Mouse (Mus musculus): ENCODE measurements at regions not wholly inside any gene's neighbourhood (a gene's known extent, or its start where the extent isn't known, plus 50 kb on each side); places are given as distances from the start of the nearest gene placed in this dataset.

DNA sequence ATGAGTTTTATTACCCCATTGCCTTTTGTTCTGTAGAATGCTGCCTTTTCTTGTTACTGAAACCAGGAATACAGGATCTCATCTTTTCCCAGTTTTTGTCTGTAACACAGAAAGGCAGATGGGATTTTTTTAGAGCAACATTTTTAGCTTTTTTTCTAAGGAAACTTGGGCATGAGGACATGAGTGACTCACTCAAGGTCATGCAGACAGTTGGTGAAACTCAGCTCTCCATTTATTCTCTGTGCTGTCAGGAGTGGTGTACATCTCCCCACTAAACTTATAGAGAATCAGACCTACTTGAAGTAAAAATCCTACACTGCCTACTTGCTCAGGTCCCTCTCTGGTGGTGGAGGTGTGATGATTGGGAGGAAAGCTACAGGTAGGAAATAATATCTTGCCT lies 459.9 kb downstream of the Bcl11a start:
- no peak for DNase-seq (ENCODE audit: low spot score)
- Histone ChIP-seq H3K9ac (ENCODE audit: low read length) (no peak overlapping the region), H3K27me3 (replicated peaks; ENCODE audit: control insufficient read depth, insufficient read depth, low read length) (no peaks in the 10 kb centered on the region), H3K4me3 (ENCODE audit: low read depth, low read length) (no peak overlapping the region), H3K4me2 (ENCODE audit: low read length) (no peak overlapping the region), H3K36me3 (ENCODE audit: control insufficient read depth, insufficient read depth, low read length) (no peaks in the 10 kb centered on the region), H3K27ac (ENCODE audit: low read depth, low read length) (no peak overlapping the region), H3K4me1 (ENCODE audit: control insufficient read depth, insufficient read depth, low read length) (no peaks in the 10 kb centered on the region), H3K9me3 (replicated peaks; ENCODE audit: control insufficient read depth, low read length) (no peaks in the 10 kb centered on the region)
- no peak for ATAC-seq

DNA sequence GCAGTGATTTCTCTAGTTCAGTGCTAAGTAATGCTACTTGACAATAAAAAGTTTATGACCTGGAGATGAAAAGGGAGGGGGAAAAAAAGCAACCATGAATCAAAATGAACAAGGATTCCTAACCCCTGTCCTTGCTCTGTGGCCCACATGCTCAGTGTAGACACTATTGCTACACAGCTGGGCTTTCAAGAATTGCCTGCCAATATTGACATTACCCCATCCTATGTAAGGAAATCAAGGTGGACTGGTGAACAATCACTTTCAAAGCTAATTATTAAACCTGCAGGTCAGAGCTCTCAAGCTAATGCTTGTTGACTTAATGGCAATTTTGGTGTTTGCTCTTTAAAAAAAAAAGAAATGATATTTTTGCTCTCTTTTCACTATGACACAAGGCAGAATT lies 491.8 kb downstream of the Bcl11a start:
- ATAC-seq (no peak), DNase-seq (ENCODE audit: low spot score) (no peak)
- H3K4me2 ChIP-seq (ENCODE audit: low read length) = no peak overlapping the region
- no peaks in the 10 kb centered on the region for H3K9me3 ChIP-seq (replicated peaks; ENCODE audit: control insufficient read depth, low read length)
- H3K9ac ChIP-seq (ENCODE audit: low read length) = no peak overlapping the region
- H3K4me1 ChIP-seq (ENCODE audit: control insufficient read depth, insufficient read depth, low read length) = no peaks in the 10 kb centered on the region
- no peaks in the 10 kb centered on the region for H3K27me3 ChIP-seq (replicated peaks; ENCODE audit: control insufficient read depth, insufficient read depth, low read length)
- no peak overlapping the region for H3K4me3 ChIP-seq (ENCODE audit: low read depth, low read length)
- H3K27ac ChIP-seq (ENCODE audit: low read depth, low read length) = no peak overlapping the region
- no peaks in the 10 kb centered on the region for H3K36me3 ChIP-seq (ENCODE audit: control insufficient read depth, insufficient read depth, low read length)

DNA sequence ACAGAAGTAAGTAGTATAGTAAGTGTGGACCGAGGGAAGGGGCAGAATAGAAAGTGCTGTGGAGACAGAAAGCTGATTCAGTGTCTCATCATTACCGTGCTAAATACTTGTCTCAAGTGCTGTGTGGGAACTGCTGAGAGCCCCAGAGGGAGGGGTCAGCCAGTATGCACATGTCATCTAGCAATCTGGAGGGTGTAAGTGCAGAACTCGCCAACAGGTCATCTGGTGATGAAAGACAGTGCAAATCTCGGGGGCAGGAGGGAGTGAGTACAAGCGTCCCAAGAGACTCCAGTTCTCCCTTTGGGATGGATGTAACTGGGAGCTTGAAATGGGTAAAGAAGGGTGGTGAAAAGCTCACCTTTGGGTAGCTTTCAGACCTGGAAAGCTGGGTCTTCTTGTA lies 535.7 kb downstream of the Bcl11a start:
- H3K27me3 ChIP-seq (replicated peaks; ENCODE audit: control insufficient read depth, insufficient read depth, low read length) = no peaks in the 10 kb centered on the region
- no peak overlapping the region for H3K27ac ChIP-seq (ENCODE audit: low read depth, low read length)
- WGBS = 77% methylated on average over 5 of the region's 5 CpGs
- no peaks in the 10 kb centered on the region for H3K9me3 ChIP-seq (replicated peaks; ENCODE audit: control insufficient read depth, low read length)
- no peak overlapping the region for H3K4me3 ChIP-seq (ENCODE audit: low read depth, low read length)
- no peak overlapping the region for H3K4me2 ChIP-seq (ENCODE audit: low read length)
- H3K9ac ChIP-seq (ENCODE audit: low read length) = no peak overlapping the region
- H3K36me3 ChIP-seq (ENCODE audit: control insufficient read depth, insufficient read depth, low read length) = no peaks in the 10 kb centered on the region
- no peak for DNase-seq (ENCODE audit: low spot score)
- no peaks in the 10 kb centered on the region for H3K4me1 ChIP-seq (ENCODE audit: control insufficient read depth, insufficient read depth, low read length)
- ATAC-seq = no peak

DNA sequence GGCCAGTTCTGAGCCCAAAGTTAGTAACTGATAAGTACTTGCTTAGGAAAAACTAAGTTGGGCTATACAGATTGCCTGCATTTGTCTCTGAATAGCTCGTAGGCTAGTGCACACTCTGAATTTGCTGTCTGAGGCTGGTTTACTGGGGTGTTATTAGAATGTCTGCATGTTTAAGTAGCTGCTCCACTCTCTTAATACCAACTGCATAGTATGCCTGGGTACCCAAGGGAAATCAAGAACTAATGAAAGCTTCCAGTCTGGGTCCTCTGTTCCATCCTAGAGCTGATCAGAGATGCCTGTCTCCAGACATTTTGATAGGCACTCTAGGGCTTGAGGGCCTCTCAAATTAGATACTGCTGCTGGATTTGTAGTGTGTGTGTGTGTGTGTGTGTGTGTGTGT lies 537.6 kb downstream of the Bcl11a start:
- no peak for DNase-seq (ENCODE audit: low spot score)
- WGBS = 78% methylated on average over 1 of the region's 1 CpGs
- H3K27me3 ChIP-seq (replicated peaks; ENCODE audit: control insufficient read depth, insufficient read depth, low read length) = no peaks in the 10 kb centered on the region
- no peaks in the 10 kb centered on the region for H3K4me1 ChIP-seq (ENCODE audit: control insufficient read depth, insufficient read depth, low read length)
- no peak overlapping the region for H3K9ac ChIP-seq (ENCODE audit: low read length)
- H3K4me3 ChIP-seq (ENCODE audit: low read depth, low read length) = no peak overlapping the region
- H3K27ac ChIP-seq (ENCODE audit: low read depth, low read length) = no peak overlapping the region
- no peak overlapping the region for H3K4me2 ChIP-seq (ENCODE audit: low read length)
- H3K36me3 ChIP-seq (ENCODE audit: control insufficient read depth, insufficient read depth, low read length) = no peaks in the 10 kb centered on the region
- ATAC-seq = no peak
- no peaks in the 10 kb centered on the region for H3K9me3 ChIP-seq (replicated peaks; ENCODE audit: control insufficient read depth, low read length)

DNA sequence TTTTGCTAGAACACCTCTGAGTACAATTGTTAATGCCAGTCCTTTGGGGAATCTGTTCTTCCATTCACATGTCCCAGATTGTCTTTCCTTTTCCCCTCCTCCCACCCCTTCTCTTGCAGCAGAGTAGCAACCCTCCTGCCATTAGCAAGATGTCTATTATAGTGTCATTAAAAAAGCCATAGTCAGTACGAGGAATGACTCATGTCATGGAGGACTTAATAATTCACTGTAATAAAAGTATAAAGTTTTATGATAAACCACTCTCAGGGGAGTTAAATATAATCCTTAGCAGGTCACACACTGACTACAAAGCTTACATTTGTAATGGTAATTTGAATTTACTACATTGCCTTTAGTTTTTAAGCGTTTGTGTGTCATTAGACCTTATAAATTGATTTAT lies 540.7 kb downstream of the Bcl11a start:
- DNase-seq (ENCODE audit: low spot score) (peak; percentile 18), ATAC-seq (no peak)
- Histone ChIP-seq H3K4me1 (ENCODE audit: control insufficient read depth, insufficient read depth, low read length) (no peaks in the 10 kb centered on the region), H3K4me3 (ENCODE audit: low read depth, low read length) (no peak overlapping the region), H3K36me3 (ENCODE audit: control insufficient read depth, insufficient read depth, low read length) (no peaks in the 10 kb centered on the region), H3K27ac (ENCODE audit: low read depth, low read length) (no peak overlapping the region), H3K27me3 (replicated peaks; ENCODE audit: control insufficient read depth, insufficient read depth, low read length) (no peaks in the 10 kb centered on the region), H3K9ac (ENCODE audit: low read length) (no peak overlapping the region), H3K9me3 (replicated peaks; ENCODE audit: control insufficient read depth, low read length) (no peaks in the 10 kb centered on the region), H3K4me2 (ENCODE audit: low read length) (no peak overlapping the region)
- WGBS = 72% methylated on average over 2 of the region's 2 CpGs

DNA sequence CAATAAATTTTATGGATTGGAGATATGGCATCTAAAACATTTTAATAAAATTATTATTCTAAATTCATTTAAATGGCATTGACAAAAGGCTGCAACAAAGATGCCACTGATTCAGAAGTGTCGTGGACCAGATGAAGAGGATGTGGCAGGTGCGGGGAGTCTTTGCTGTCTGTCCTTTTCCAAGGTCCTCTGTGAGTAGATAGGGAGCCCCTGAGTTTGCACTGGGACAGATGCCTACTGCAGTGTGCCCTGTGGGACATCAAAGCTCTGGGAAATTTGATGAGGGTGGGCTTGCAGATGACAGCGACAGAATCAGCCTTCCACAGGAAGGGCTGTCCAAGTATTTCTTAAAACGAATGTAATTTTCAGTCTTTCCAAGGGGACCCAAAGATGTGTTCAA lies 541.2 kb downstream of the Bcl11a start:
- Histone ChIP-seq H3K9ac (ENCODE audit: low read length) (no peak overlapping the region), H3K27me3 (replicated peaks; ENCODE audit: control insufficient read depth, insufficient read depth, low read length) (no peaks in the 10 kb centered on the region), H3K4me3 (ENCODE audit: low read depth, low read length) (no peak overlapping the region), H3K4me2 (ENCODE audit: low read length) (no peak overlapping the region), H3K4me1 (ENCODE audit: control insufficient read depth, insufficient read depth, low read length) (no peaks in the 10 kb centered on the region), H3K9me3 (replicated peaks; ENCODE audit: control insufficient read depth, low read length) (no peaks in the 10 kb centered on the region), H3K27ac (ENCODE audit: low read depth, low read length) (no peak overlapping the region), H3K36me3 (ENCODE audit: control insufficient read depth, insufficient read depth, low read length) (no peaks in the 10 kb centered on the region)
- DNase-seq (ENCODE audit: low spot score) = no peak
- WGBS = 79% methylated on average over 4 of the region's 4 CpGs
- ATAC-seq = no peak

DNA sequence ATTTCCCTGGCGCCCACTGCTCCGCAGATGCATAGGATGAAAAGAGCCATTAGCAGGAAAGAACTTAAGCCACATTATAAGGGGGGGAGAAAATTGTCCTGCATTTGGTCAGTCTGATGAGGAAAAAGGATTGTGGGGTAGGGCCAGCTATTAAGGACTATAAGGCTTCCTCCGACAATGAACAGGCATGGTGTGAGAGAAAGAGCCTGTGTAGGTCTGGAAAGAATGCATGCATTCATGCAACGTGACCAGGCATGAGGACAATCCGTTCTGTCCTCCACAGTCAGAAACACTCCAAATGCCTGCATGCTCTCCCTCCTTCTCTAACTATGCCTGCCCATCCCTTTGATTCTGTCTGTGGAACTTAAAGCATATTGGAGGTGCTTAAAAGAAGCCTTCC lies 550.8 kb downstream of the Bcl11a start:
- ATAC-seq (0 out of 2 replicates have a peak, but pooled peaks have one; percentile 30), DNase-seq (ENCODE audit: low spot score) (peak; percentile 8)
- H3K4me1 ChIP-seq (ENCODE audit: control insufficient read depth, insufficient read depth, low read length) = peaks cover 10% of the 10 kb centered on the region
- no peaks in the 10 kb centered on the region for H3K9me3 ChIP-seq (replicated peaks; ENCODE audit: control insufficient read depth, low read length)
- no peak overlapping the region for H3K9ac ChIP-seq (ENCODE audit: low read length)
- no peak overlapping the region for H3K27ac ChIP-seq (ENCODE audit: low read depth, low read length)
- H3K4me2 ChIP-seq (ENCODE audit: low read length) = no peak overlapping the region
- H3K4me3 ChIP-seq (ENCODE audit: low read depth, low read length) = no peak overlapping the region
- no peaks in the 10 kb centered on the region for H3K27me3 ChIP-seq (replicated peaks; ENCODE audit: control insufficient read depth, insufficient read depth, low read length)
- whole genome bisulfite sequencing = 6% methylated on average over 5 of the region's 5 CpGs
- H3K36me3 ChIP-seq (ENCODE audit: control insufficient read depth, insufficient read depth, low read length) = no peaks in the 10 kb centered on the region

DNA sequence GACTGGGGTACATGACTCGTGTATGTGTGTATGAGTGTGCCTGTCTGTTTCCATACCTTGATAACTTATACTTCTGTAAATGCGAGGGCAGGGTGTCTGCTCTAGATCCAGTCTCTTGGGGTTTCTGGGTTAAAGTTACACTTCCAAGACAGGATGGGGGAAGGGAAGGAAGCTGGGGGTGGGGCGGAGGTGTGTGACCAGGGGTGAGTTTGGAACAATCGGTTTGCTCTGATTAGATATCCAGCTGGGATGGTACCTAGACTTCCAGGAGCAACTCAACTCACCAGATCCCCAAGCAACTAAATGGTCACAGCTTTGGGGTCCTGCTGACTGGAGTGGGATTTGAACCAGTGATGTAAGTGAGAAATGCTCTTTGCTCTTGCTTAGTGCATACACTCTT lies 551.6 kb downstream of the Bcl11a start:
- H3K36me3 ChIP-seq (ENCODE audit: control insufficient read depth, insufficient read depth, low read length) = no peaks in the 10 kb centered on the region
- DNase-seq (ENCODE audit: low spot score) = no peak
- peaks cover 10% of the 10 kb centered on the region for H3K4me1 ChIP-seq (ENCODE audit: control insufficient read depth, insufficient read depth, low read length)
- ATAC-seq = no peak
- H3K4me3 ChIP-seq (ENCODE audit: low read depth, low read length) = no peak overlapping the region
- H3K9ac ChIP-seq (ENCODE audit: low read length) = no peak overlapping the region
- no peak overlapping the region for H3K4me2 ChIP-seq (ENCODE audit: low read length)
- 53% methylated on average over 4 of the region's 4 CpGs for WGBS
- no peaks in the 10 kb centered on the region for H3K9me3 ChIP-seq (replicated peaks; ENCODE audit: control insufficient read depth, low read length)
- H3K27ac ChIP-seq (ENCODE audit: low read depth, low read length) = no peak overlapping the region
- H3K27me3 ChIP-seq (replicated peaks; ENCODE audit: control insufficient read depth, insufficient read depth, low read length) = no peaks in the 10 kb centered on the region

DNA sequence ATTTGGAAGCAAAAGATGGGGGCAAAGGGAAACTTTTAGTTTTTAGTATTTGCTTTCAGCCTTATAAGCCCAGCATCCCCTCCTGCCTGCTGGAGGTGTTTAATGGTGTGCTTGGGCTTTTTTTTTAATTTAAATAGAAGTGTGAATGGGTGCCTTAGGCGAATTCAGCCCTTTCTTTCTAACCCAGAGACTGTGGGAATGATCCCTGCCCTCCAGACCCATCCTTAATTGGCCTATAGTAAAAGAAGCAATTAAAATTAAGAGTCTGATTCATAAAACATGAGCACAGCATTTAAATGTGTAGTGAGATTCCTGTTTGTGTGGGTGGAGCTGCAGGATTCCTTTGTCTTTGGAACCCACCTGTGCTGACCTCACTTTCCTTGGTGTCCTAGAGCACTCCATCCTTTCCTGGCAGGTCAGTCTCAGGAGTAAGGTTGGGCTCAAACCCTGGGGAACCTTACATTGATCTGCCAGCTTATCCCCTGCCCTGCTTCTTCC lies 552.6 kb downstream of the Bcl11a start:
- Histone ChIP-seq H3K36me3 (ENCODE audit: control insufficient read depth, insufficient read depth, low read length) (no peaks in the 10 kb centered on the region), H3K27ac (ENCODE audit: low read depth, low read length) (peak overlapping the region; percentile 39; the same call in 1 of the 2 replicates), H3K9me3 (replicated peaks; ENCODE audit: control insufficient read depth, low read length) (no peaks in the 10 kb centered on the region), H3K27me3 (replicated peaks; ENCODE audit: control insufficient read depth, insufficient read depth, low read length) (no peaks in the 10 kb centered on the region), H3K4me1 (ENCODE audit: control insufficient read depth, insufficient read depth, low read length) (peaks cover 10% of the 10 kb centered on the region), H3K9ac (ENCODE audit: low read length) (no peak overlapping the region), H3K4me3 (ENCODE audit: low read depth, low read length) (no peak overlapping the region), H3K4me2 (ENCODE audit: low read length) (no peak overlapping the region)
- WGBS = 3% methylated on average over 1 of the region's 1 CpGs
- ATAC-seq = no peak
- peak; percentile 45 for DNase-seq (ENCODE audit: low spot score)
